Mouse (Mus musculus) heart, postnatal 0 days (tissue): ENCODE results near the gene Hist1h3d. TPM values are rescaled to one million over a fixed set of nuclear protein-coding genes. Genes with fewer than 3 reads are reported as not detected.
"Not testable (repeated sequence)": the region's sequence is repeated elsewhere in the genome, so short reads cannot be mapped to it uniquely, and the experiment has no call there.

Experiments used
- ATAC-seq: fragments of 200-750 bp; cut with Nextera tagmentation; 2 replicates; pipeline ENCODE4 v1.8.0; 2017; ENCODE audit warnings: low read depth, moderate number of reproducible peaks, moderate library complexity; ENCODE audit not compliant: insufficient read depth
- DNase-seq: peaks from one replicate; pipeline ENCODE4 v3.0.0-alpha.2; 2016; ENCODE audit warnings: low spot score
- H3K27ac ChIP-seq: fragments of 300-500 bp; sonication (generic); 2 replicates; pipeline ENCODE4 v1.5.1; 2014; ENCODE audit warnings: low read depth, mild to moderate bottlenecking
- H3K27me3 ChIP-seq: fragments of 300-500 bp; sonication (generic); 2 replicates; pipeline ENCODE4 v1.6.1; 2014; ENCODE audit warnings: low read length, mixed read lengths; ENCODE audit not compliant: control insufficient read depth, insufficient read depth
- H3K36me3 ChIP-seq: fragments of 300-500 bp; sonication (generic); replicated peaks from 2 replicates; pipeline ENCODE4 v1.6.1; 2014; ENCODE audit warnings: low read length, mixed read lengths; ENCODE audit not compliant: control insufficient read depth, insufficient read depth
- H3K4me1 ChIP-seq: fragments of 300-500 bp; sonication (generic); 2 replicates; pipeline ENCODE4 v1.6.1; 2014; ENCODE audit warnings: antibody characterized with exemption; ENCODE audit not compliant: control insufficient read depth, insufficient read depth
- H3K4me2 ChIP-seq: fragments of 300-500 bp; sonication (generic); 2 replicates; pipeline ENCODE4 v1.6.1; 2014; ENCODE audit warnings: low read depth, mild to moderate bottlenecking, low read length, moderate library complexity
- H3K4me3 ChIP-seq: fragments of 300-500 bp; sonication (generic); 2 replicates; pipeline ENCODE4 v1.5.1; 2014; ENCODE audit warnings: low read depth, low read length
- H3K9ac ChIP-seq: fragments of 300-500 bp; sonication (generic); replicated peaks from 2 replicates; pipeline ENCODE4 v1.6.1; 2014; ENCODE audit warnings: low read depth, low read length, mixed read lengths
- H3K9me3 ChIP-seq: fragments of 300-500 bp; sonication (generic); replicated peaks from 2 replicates; pipeline ENCODE4 v1.6.1; 2016; ENCODE audit warnings: low read length; ENCODE audit not compliant: control insufficient read depth
- CTCF ChIP-seq: IDR thresholded peaks from 2 replicates; pipeline ENCODE4 v1.5.1; 2016; ENCODE audit warnings: antibody characterized with exemption, control low read depth, low read depth
- EP300 ChIP-seq: IDR thresholded peaks from 2 replicates; pipeline ENCODE4 v1.6.1; 2016; ENCODE audit warnings: antibody characterized with exemption, low read depth
- WGBS: fragments of 180-500 bp; shearing (Covaris S2); extraction: QIAGEN DNeasy Blood & Tissue Kit; methylation state at CpG from one replicate; pipeline ENCODE4 v1.1.7; 2014; 5-methylcytosine and 5-hydroxymethylcytosine counted together
- polyA plus RNA-seq: library from polyadenylated mRNA; unstranded; fragments of >200 nt; fragmentation: Nextera tagmentation; extraction: Ambion mirVana; gene quantifications from 2 replicates; pipeline ENCODE4 v1.2.1, GENCODE M21; 2015
- total RNA-seq: library from RNA; depleted of rRNA; stranded (reverse); fragments of >200 nt; gene quantifications from 2 replicates; pipeline ENCODE4 v1.2.3, GENCODE M21; 2014; ENCODE audit warnings: low replicate concordance

Hist1h3d gene
- total and polyA plus RNA-seq, 2 experiments from 2014 or later: 1.2 to 116 TPM

DNA sequence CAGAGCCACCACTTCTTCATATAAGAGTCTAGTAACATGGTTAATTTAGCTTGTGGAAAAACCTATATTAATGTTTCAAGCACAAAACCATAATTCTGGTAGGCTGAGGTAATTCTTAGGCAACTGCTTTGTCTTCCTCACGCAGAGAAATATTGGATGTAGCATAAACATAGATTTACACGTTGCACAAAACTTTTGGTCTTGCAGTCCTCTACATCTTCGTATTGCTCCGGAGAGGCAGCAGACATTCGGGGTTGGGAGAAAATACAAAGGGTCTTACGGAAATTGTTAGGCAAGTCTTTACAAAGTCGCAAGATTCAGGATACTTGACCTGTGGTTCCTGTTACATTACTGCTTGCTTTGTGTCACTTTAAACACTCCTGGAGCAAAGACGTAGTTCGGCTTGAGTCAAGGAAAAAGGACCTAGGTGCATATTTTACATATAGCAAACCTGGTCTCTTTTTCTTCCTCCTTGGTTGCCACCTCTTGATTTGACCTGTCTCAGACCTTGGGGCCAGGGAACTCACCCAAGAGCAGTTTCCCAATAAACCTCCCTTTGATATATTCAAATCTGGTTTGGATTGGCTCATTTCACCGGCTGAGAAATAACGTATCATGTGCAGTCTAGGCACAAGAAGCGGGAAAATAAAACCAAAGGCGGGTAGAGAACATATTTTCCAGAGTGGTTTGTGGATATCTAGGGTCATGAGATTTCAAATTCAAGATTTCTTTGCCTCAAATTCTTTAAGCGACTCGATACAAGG is 41.0 kb upstream of the Hist1h3d start:
- WGBS: 1% methylated on average over 15 of the region's 15 CpGs
- ATAC-seq (no peak), DNase-seq (no peak)
- Histone ChIP-seq H3K4me3 (peak overlapping the region; percentile 60), H3K36me3 (no peaks in the 10 kb centered on the region), H3K9me3 (no peaks in the 10 kb centered on the region), H3K27ac (peak overlapping the region; percentile 100), H3K4me2 (peak overlapping the region; percentile 79), H3K4me1 (peaks cover 12% of the 10 kb centered on the region), H3K9ac (peak overlapping the region; percentile 59; the same call in 1 of the 2 replicates), H3K27me3 (no peaks in the 10 kb centered on the region)
- TF ChIP-seq CTCF (no peak), EP300 (no peak)

DNA sequence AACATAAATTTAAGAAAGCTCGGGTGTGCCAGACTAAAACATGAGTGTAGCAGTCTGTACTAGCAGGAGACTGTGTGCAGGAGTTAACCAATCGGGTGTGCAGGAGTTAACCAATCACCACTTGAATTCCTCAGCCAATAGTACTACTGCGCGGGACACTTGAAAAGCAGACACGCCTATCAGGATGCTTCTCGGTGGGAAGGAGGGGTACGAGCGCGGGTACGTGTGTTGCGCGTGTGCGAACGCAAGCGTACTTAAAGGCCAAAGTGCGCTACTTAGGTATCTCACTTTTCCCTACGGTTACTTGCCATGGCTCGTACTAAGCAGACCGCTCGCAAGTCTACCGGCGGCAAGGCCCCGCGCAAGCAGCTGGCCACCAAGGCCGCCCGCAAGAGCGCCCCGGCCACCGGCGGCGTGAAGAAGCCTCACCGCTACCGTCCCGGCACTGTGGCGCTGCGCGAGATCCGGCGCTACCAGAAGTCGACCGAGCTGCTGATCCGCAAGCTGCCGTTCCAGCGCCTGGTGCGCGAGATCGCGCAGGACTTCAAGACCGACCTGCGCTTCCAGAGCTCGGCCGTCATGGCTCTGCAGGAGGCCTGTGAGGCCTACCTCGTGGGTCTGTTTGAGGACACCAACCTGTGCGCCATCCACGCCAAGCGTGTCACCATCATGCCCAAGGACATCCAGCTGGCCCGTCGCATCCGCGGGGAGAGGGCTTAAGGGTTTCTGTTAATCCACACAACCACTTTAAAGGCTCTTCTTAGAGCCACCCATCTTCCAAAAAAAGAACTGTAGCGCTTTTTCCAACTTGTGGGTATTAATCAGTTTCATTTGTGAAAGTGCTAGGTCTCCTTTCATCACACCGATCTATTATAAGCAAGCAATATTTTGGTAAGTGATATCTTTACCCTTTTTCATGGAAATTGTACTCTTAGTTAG is 40.2 kb upstream of the Hist1h3d start, which contains the start of gene Hist1h3g:
Gene Hist1h3g, plus strand, starts transcription at position 286 of the 939 bp plus-strand sequence.
- peak within 1 kb of the TSS; percentile 100 for H3K27ac ChIP-seq
- peaks cover 12% of the 10 kb centered on the region for H3K4me1 ChIP-seq
- peak; percentile 95 for DNase-seq
- H3K36me3 ChIP-seq, H3K27me3 ChIP-seq, H3K9me3 ChIP-seq: not testable (repeated sequence)
- 1% methylated on average over 47 of the region's 62 CpGs for WGBS
- peak; percentile 43; the same call in 1 of the 2 replicates for TF ChIP-seq EP300
- peak; percentile 78 for ATAC-seq
- H3K4me3 ChIP-seq: peak within 1 kb of the TSS; percentile 60
- peak within 1 kb of the TSS; percentile 59 for H3K9ac ChIP-seq
- peak within 1 kb of the TSS; percentile 79 for H3K4me2 ChIP-seq

DNA sequence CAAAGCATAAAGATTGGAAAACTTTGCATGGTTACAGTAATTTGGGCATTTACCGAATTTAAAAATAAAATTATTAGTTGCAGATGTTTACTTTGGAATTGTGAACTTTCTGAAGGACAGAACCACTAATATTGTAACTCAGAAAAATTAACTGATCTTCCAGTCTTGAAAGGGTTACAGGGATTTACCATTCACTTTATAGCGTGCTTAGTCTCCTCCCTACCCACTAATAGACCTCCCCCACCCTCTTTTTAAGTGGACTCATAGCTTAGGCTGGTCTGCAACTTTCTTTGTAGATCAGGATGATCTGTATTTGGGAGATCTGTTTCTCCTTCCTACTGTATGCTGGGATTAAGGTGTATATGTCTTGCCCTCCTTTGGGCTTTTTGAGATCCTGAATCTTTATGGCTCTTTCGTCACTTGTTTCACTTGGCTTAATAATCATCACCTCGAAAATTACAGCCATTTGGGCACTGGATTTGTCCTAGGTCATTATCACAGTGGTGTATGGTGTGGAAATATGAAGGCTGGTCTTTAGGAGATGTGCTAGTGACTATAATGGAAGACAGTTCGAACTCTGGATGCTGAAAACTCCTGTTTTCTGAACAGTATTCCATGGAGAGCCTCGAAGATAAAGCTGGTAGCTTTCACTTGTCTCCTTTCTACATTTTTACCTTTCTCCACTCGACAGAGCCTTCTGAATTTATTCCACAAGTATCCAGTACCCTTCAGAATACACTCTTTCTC is 39.3 kb upstream of the Hist1h3d start:
- no peak for TF ChIP-seq EP300
- no peak for TF ChIP-seq CTCF
- WGBS: 20% methylated on average over 7 of the region's 7 CpGs
- Histone ChIP-seq H3K36me3 (no peaks in the 10 kb centered on the region), H3K9ac (peak overlapping the region; percentile 52; the same call in 1 of the 2 replicates), H3K4me2 (peak overlapping the region; percentile 79), H3K4me3 (peak overlapping the region; percentile 60), H3K4me1 (peaks cover 12% of the 10 kb centered on the region), H3K27ac (0 out of 2 replicates have a peak overlapping the region, but pooled peaks have one; percentile 21), H3K9me3 (no peaks in the 10 kb centered on the region), H3K27me3 (no peaks in the 10 kb centered on the region)
- ATAC-seq (no peak), DNase-seq (no peak)

GRCm38 (mm10) chr13:23537006-23537710 is 38.4 kb upstream of the Hist1h3d start:
- TF ChIP-seq EP300 (no peak), CTCF (no peak)
- Histone ChIP-seq H3K4me2 (peak overlapping the region; percentile 79; the same call in 1 of the 2 replicates), H3K9me3 (no peaks in the 10 kb centered on the region), H3K4me1 (peaks cover 9% of the 10 kb centered on the region), H3K4me3 (no peak overlapping the region), H3K9ac (no peak overlapping the region), H3K27ac (no peak overlapping the region), H3K36me3 (no peaks in the 10 kb centered on the region), H3K27me3 (no peaks in the 10 kb centered on the region)
- 73% methylated on average over 3 of the region's 3 CpGs for WGBS
- ATAC-seq (no peak), DNase-seq (no peak)
